Mouse (Mus musculus): ENCODE data around the gene Exo1.

The Exo1 gene

GRCm38 (mm10) chr1:175950851-175951250 lies 70.5 kb downstream of the Exo1 start:
- DNase-seq (ENCODE audit: low read depth, low spot score), result peak; percentile 61

GRCm38 (mm10) chr1:175961786-175962185 lies 81.4 kb downstream of the Exo1 start:
- peak; percentile 53 for DNase-seq (ENCODE audit: low read depth, low spot score)
